Mouse (Mus musculus) olfactory bulb, adult 2 months (tissue): ENCODE results near the gene Shc4. TPM values are rescaled to one million over a fixed set of nuclear protein-coding genes. Genes with fewer than 3 reads are reported as not detected.

Experiments used
- H3K27ac ChIP-seq: fragments of 200-500 bp; 2 replicates; pipeline ENCODE4 v1.5.1; 2012; ENCODE audit warnings: low read depth, low read length; ENCODE audit not compliant: insufficient read depth
- H3K4me1 ChIP-seq: fragments of 200-500 bp; 2 replicates; pipeline ENCODE4 v1.6.1; 2012; ENCODE audit warnings: low read length; ENCODE audit not compliant: control insufficient read depth, insufficient read depth
- H3K4me3 ChIP-seq: fragments of 200-500 bp; 2 replicates; pipeline ENCODE4 v1.5.1; 2012; ENCODE audit warnings: mild to moderate bottlenecking, low read depth, low read length, moderate library complexity; ENCODE audit not compliant: insufficient read depth
- CTCF ChIP-seq: fragments of 200-500 bp; IDR thresholded peaks from 2 replicates; pipeline ENCODE4 v1.5.1; 2012; ENCODE audit warnings: low read depth, mild to moderate bottlenecking, low read length, moderate library complexity; ENCODE audit not compliant: insufficient read depth
- POLR2A ChIP-seq: fragments of 200-500 bp; IDR thresholded peaks from 2 replicates; pipeline ENCODE4 v1.6.1; 2012; ENCODE audit warnings: mild to moderate bottlenecking, low read depth, low read length, moderate library complexity; ENCODE audit not compliant: insufficient read depth
- WGBS: fragments of 180-500 bp; shearing (Covaris S2); methylation state at CpG from one replicate; pipeline ENCODE4 v1.1.7; 2018; 5-methylcytosine and 5-hydroxymethylcytosine counted together
- polyA plus RNA-seq: library from polyadenylated mRNA; stranded (reverse); fragments of >200 nt; gene quantifications from 2 replicates; pipeline ENCODE4 v1.2.4, GENCODE M21; 2012; ENCODE audit warnings: low replicate concordance; ENCODE audit not compliant: missing spikeins, insufficient read depth, insufficient read length

Shc4 gene
- polyA plus RNA-seq, result not detected in 2 replicates

- Histone ChIP-seq H3K4me1 (peaks cover 18% of the 10 kb centered on the region), H3K4me3 (peak within 1 kb of the TSS; percentile 40), H3K27ac (no peak within 1 kb of the TSS)
- WGBS, result under 1% methylated on average over 15 of the region's 15 CpGs
- no peak for TF ChIP-seq POLR2A
- TF ChIP-seq CTCF, result no peak
These were observed at the start of gene Shc4 for GRCm38 (mm10) chr2:125724086-125724430. Shc4 (minus strand) TSS chr2:125724148.

DNA sequence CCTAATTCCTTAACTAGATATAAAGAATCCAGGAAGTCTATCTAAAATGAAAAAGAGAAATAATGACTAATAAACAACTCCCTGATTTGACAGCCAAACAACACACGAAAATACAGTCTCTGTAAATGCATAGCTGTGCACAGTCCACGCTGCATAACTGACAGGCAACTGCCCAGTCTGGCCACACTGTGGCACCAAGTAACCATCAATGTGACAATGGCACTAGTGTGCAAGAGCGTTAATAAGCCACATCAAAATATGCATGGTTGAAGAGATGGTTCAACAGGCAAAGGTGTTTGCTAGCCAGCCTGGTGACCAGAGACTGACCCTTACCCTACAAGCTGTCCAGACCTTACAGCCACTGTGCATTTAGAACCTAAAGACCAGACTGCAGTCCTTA lies 41.1 kb upstream of the Shc4 start:
- TF ChIP-seq CTCF, result no peak
- TF ChIP-seq POLR2A, result no peak
- no peak overlapping the region for H3K4me3 ChIP-seq
- no peaks in the 10 kb centered on the region for H3K4me1 ChIP-seq
- H3K27ac ChIP-seq, result no peak overlapping the region
- WGBS, result 63% methylated on average over 3 of the region's 3 CpGs

DNA sequence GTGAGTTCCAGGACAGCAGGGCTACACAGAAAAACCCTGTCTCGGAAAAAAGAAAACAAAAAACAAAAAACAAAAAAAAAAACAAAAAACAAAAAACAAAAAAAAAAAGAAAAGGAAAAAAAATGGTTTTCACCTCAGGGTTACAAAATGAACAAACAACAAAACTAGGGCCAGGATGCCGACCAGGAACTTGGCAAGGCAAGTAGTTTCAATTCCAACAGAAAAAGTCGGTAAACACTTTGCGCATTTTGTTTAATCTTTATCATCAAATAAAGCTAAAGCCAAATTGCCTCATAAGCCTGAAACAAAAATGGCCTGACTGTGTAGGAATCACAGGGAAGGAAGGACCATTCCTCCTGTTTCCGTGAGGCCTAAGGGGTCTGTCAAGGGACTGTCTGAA lies 40.6 kb upstream of the Shc4 start:
- Histone ChIP-seq H3K4me1 (no peaks in the 10 kb centered on the region), H3K4me3 (no peak overlapping the region), H3K27ac (no peak overlapping the region)
- TF ChIP-seq CTCF (no peak), POLR2A (no peak)
- WGBS, result 82% methylated on average over 5 of the region's 5 CpGs

GRCm38 (mm10) chr2:125749330-125749729 lies 25.4 kb upstream of the Shc4 start:
- TF ChIP-seq CTCF (no peak), POLR2A (no peak)
- no peak overlapping the region for H3K4me3 ChIP-seq
- H3K4me1 ChIP-seq, result no peaks in the 10 kb centered on the region
- WGBS, result 86% methylated on average over 2 of the region's 2 CpGs
- H3K27ac ChIP-seq, result no peak overlapping the region

DNA sequence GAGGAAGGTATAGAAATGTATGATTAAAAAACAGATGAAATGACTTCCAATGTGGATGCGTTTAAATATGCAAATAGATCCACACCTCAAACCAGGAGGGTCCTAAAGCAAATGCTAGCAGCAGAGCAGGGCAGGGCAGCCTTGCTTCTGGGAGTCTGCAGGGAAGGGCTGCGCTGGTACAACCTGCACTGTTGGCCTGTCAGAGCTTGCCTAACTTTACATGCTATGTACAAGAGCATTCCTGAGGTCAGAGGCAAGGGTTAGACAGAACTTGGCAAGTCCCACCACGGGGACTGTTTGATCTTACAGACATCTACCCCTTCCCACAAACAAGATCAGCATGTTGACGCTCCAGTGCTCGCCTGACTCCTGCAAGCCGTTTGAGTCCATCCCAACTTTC lies 15.4 kb upstream of the Shc4 start:
- Histone ChIP-seq H3K4me3 (no peak overlapping the region), H3K4me1 (no peaks in the 10 kb centered on the region), H3K27ac (no peak overlapping the region)
- TF ChIP-seq CTCF (no peak), POLR2A (no peak)
- 83% methylated on average over 6 of the region's 6 CpGs for WGBS

DNA sequence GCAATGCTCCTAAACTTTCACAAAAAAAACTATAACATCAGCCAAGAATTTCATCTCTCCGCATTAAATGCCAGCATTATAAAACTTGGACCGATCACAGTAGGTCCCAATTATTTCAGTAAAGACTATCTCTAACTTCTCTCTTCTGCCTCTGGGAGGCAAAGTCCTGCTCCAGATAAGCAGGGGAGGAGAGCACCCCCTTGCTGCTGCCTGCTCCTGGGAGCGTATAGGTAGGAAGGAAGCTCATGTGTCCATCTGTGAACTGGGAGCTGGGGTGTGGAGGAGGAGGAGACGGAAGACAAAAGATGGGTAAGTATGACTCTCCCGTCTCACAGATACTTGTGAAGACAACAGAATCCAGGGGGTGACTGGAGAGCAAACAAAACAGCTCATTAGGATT lies 14.8 kb upstream of the Shc4 start:
- Histone ChIP-seq H3K4me3 (no peak overlapping the region), H3K27ac (no peak overlapping the region), H3K4me1 (no peaks in the 10 kb centered on the region)
- 72% methylated on average over 5 of the region's 5 CpGs for WGBS
- no peak for TF ChIP-seq POLR2A
- TF ChIP-seq CTCF, result no peak

DNA sequence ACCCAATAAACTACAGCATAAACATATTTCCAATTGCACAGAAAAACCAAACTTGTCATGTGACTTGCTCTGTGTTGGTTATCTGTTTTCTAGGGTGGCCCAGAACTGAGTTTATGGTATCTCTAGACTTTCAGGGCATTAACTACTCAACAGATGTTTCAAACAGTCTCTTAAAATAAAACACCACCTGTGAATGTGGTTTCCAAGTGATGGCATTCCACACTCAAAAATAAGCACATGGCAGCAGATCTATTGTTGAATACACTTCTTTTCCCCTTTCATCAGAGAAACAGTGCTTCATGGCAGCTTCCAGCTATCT lies 12.0 kb upstream of the Shc4 start:
- H3K4me1 ChIP-seq, result peaks cover 8% of the 10 kb centered on the region
- no peak overlapping the region for H3K27ac ChIP-seq
- no peak overlapping the region for H3K4me3 ChIP-seq
- TF ChIP-seq CTCF, result no peak
- no peak for TF ChIP-seq POLR2A

DNA sequence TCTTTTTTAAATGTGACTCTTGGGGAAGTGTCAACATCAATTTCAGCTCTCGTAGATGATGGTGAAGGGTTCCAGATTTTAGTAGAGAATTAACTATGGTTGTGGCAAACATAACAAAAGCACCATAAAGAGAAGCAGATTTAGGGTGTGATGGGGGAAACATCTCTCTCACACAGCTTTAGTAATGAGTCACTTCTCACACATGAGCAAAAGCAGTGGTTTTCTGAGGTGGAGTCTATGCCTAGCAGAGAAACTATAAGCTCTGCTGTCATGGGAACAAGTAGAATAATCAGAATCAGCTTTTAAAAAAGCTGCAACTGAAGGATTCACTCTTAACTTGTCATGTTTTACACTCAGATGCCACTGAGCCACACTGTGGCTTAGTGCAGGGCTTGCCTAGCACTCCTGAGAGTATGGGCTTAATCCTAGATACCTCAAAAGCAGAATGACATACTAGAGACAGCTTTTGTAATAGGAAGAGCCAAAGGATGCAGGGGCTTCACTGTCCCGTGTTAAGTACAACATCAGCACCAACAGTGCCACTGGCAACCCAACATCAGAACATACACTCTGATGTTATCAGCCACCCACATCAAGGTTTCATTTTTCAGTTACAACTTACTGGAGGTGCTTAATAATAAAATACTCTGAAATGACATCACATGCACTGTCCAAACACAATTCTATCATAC lies 11.5 kb upstream of the Shc4 start:
- no peak for TF ChIP-seq POLR2A
- no peak for TF ChIP-seq CTCF
- peaks cover 8% of the 10 kb centered on the region for H3K4me1 ChIP-seq
- H3K27ac ChIP-seq, result no peak overlapping the region
- H3K4me3 ChIP-seq, result no peak overlapping the region
- 63% methylated on average over 2 of the region's 2 CpGs for WGBS

DNA sequence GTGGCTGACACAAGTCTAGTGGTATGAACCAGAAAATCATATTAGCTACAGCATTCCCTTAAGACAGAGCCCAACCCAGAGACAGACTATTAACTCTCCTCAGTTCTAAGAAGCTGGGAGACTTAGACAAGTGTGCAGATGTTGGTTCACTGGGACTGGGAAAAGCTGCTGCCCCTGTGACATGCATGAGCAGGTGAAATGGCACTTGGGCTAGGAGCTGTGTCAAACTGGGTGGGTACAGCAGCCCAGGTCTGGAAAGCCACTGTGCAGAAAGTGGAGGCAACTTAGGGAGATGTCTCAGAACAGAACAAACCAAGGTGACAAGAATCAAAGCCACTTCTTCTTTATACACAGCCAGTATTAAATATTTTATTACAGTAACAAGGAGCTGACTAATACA lies 10.8 kb upstream of the Shc4 start:
- TF ChIP-seq CTCF (no peak), POLR2A (no peak)
- peaks cover 8% of the 10 kb centered on the region for H3K4me1 ChIP-seq
- no peak overlapping the region for H3K27ac ChIP-seq
- H3K4me3 ChIP-seq, result no peak overlapping the region

- H3K4me3 ChIP-seq, result peak overlapping the region; percentile 54
- no peak for TF ChIP-seq POLR2A
- TF ChIP-seq CTCF, result peak; percentile 99
- H3K4me1 ChIP-seq, result peaks cover 8% of the 10 kb centered on the region
- 10% methylated on average over 35 of the region's 35 CpGs for WGBS
- peak overlapping the region; percentile 9; the same call in 1 of the 2 replicates for H3K27ac ChIP-seq
These were observed 8.0 kb upstream of the Shc4 start for GRCm38 (mm10) chr2:125731763-125732560.
